Mouse (Mus musculus) left cerebral cortex, postnatal 36 days (tissue): ENCODE results near the gene Gm19684. TPM values are rescaled to one million over a fixed set of nuclear protein-coding genes. Genes with fewer than 3 reads are reported as not detected.
"Not testable (repeated sequence)": the region's sequence is repeated elsewhere in the genome, so short reads cannot be mapped to it uniquely, and the experiment has no call there.

Experiments used
- DNase-seq, 2 experiments: peaks; one replicate each; pipeline ENCODE4 v3.0.0; 2021 to 2022; ENCODE audit warnings: low spot score in 2 of 2, mixed read lengths in 1 of 2
- intact Hi-C: fragments of 180-260 bp; cut with DNase I; formaldehyde crosslinking; loops from one replicate; pipeline ENCODE4 v1.15.1; 2025
- total RNA-seq, 2 experiments: library from RNA; stranded (reverse); gene quantifications; 2 replicates each; pipeline ENCODE4 v1.2.3; 2021

Gm19684 gene
- not detected for total RNA-seq

DNA sequence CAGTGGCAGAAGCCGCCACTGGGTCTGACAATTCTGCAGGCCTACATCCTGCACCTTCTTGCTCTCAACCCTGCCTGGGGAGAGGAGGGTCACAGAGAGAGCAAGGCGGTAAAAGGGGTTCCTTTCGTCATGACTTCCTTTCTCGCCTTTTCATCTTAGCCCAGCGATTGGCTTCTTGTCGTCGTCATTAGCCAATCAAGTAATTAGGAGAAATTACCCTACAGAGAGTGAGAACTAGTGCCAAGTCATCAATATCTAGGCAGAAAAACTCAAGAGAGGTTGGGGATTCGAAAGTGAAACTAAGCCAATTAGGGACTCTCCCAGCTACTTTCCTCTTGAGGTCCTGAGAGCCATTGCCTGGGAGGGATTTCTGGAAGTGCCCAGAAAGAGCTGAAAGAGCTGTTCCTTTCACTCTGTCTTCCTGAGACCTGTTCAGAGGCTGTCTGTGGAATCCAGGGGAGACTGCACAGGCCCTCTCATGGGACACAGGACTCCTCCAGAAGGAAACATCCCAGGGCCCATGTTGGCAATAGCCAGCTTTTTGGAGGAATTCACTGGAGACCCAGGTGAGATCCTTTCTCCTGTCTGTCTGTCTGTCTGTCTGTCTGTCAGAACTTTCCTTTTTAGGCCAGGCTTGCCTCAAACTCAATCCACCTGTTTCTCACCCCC lies at the start of gene Gm19684:
TSS of gene Gm19684 (plus strand) at position 327 of the 669 bp plus-strand sequence.
- intact Hi-C loops, DNase-seq: not testable (repeated sequence)

DNA sequence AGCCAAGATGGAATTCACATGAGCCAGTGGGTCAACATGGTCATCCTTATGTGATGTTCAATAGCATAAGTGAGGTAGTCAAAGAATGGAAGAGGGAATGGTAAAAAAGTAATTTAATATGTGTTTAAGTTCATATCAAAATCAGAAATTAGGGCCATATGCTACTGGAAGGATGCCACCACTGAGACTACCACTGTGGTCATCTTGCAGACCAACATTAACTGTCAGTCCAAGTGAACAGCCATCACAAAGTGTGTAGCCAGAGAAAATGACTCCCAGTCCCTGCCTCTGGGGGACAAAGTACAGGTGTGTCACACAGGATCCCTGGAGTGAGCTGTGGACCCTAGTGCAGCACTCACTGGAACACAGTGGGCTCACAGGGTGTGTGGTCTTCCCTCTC lies 39.6 kb upstream of the Gm19684 start:
- intact Hi-C loops, DNase-seq: not testable (repeated sequence)

DNA sequence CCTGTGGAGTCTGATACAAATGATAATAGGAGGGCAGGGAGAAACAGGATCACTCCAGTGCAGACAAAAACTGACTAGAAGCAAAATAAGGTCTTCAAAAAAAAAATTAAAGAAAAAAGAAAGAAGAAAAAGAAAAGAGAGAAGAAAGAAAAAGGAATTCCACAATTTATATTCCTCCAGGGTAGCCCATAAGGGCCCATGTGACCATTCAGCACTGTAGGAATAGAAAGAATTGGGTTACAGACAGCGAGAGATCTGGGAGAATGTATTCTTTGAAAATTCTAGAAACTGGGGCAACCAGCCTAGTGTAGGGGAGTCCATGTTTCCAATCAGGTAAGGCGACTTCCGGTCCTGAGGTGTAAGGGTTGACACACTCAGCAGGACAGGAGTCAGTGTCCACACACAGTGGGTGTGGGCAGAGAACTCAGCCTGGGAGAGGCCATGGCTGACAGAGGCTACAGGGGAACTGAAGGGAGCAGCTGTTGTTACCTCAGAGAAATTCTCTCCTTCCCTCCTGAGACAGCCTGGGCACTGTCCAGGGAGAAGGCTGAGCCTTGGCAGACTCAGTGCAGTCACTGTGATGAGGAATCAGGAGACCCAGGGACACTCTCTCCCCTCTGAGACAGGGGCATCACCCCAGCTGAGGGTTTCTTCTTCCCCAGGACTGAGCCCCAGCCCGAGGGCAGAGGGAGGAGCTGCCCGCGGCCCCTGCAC lies 38.8 kb upstream of the Gm19684 start:
- intact Hi-C loops, DNase-seq: not testable (repeated sequence)

DNA sequence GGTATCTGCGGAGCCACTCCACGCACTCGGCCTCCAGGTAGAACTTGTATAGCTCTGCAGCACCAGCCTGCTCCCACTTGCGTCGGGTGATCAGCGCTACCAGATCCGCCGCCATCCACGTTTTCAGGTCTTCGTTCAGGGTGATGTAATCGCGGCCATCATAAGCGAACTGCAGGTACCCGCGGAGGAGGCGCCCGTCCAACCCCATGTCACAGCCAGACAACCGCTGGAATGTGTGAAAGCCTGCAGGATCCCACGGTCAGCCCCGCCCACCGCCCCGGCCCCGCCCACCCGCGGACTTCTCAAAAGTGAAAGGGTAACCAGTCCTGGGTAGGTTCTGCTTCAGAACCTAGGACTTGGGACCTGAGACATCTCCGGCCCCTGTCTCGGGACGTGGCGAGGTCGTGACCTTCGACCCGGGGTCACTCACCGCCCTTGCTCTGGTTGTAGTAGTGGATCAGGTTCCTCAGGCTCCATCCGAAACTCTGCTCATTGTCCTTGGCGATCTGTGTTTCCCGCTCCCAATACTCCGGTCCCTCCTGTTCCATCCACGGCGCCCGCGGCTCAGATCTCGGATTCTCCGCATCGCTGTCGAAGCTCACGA lies 38.1 kb upstream of the Gm19684 start:
- no peak for DNase-seq
- intact Hi-C loops, result no loop called here

DNA sequence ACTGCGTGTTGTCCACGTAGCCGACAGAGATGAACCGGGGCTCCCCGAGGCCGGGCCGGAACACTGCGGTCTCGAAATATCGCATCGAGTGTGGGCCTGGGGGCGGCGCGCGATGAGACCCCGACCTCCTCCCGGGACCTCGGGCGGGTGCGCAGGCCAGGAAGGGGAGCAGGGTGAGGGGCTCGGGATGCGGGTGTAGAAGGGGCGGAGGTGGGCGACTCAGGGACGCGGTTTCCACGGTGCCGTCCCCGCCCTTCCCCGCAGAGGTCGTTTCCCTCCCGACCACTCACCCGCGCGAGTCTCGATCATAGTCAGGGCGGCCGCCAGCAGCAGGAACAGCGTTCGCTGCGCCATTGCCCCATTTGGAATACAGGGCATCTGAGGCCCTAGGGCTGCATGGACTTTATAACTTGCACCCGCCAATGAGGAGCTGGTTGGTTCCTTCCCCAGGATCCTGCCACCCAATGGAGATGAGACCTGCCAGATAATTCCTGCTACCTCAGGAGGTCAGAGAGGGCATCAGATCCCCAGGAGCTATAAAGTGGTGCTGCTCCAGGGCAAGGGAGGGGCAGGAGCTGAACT lies 37.5 kb upstream of the Gm19684 start:
- DNase-seq, result no peak
- intact Hi-C loops, result no loop called here

DNA sequence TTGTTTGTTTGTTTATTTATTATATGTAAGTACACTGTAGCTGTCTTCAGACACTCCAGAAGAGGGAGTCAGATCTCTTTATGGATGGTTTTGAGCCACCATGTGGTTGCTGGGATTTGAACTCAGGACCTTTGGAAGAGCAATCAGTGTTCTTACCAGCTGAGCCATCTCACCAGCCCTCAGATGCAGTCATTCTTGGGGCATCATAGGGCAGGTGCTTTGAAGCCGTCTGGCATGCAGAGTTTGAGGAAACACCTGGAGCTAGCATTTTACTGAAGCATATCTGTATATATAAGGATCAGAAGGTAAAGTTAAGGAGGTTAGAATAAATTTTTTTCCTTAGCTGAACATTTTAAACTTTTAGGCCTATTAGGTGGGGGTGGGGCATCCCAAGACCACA lies 35.5 kb upstream of the Gm19684 start:
- intact Hi-C loops, DNase-seq: not testable (repeated sequence)

DNA sequence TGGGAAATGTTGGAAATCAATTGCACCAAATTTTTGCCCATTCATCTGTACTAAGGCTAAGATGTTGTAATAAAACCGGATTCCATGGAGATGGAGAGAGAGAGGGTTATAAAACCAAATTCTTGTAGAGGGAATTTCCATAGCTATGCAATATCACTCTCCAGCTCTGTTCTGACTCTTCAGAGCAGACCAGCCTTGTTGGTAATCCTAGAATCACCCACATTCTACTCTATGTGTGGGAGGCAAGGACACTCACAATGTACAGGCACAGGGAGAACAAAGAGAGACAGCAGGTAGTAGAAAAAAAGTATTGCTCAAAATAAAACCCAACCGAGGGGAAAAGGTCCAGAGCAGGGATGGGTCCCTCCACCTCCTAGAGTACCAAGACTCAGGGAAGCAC lies 29.5 kb upstream of the Gm19684 start:
- intact Hi-C loops, DNase-seq: not testable (repeated sequence)

DNA sequence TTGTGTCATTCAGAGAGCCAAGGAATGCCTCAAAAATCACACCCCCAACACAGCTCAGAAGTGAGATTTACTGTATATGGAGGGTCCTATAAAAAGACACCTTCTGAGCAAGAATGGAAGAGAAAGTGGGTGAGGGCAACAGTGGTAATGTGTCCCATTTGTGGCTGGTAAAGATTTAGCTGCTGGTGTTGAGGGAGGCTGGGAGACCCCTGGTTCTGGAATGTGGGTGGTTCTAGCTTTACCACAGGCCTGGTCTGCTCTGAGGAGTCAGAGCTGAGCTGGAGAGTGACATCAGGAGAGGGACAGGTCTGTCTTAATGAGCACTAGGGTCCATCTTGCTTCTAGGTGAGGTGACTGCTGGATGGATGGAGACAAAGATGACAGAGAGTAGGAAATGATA lies 29.0 kb upstream of the Gm19684 start:
- DNase-seq, intact Hi-C loops: not testable (repeated sequence)

DNA sequence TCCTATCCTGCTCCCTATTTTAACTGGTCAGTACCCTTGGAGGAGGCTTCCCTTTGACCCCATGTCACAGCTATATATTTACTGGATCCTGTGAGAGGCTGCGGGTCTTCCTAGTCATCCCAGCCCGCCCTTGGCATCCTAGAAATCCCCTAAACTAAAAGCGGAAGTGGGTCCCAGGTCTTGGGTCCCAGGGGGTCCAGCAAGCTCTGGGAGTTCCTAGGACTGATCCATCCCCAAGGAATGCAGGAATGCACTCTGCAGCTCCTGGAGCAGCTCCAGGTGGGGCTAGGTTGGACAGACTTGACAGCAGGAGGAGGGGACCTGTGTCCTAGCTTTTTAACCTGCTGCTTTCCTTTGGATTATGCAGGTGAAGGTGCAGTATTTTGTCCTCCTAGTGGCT lies 27.5 kb upstream of the Gm19684 start:
- intact Hi-C loops, result no loop called here
- DNase-seq, result no peak

DNA sequence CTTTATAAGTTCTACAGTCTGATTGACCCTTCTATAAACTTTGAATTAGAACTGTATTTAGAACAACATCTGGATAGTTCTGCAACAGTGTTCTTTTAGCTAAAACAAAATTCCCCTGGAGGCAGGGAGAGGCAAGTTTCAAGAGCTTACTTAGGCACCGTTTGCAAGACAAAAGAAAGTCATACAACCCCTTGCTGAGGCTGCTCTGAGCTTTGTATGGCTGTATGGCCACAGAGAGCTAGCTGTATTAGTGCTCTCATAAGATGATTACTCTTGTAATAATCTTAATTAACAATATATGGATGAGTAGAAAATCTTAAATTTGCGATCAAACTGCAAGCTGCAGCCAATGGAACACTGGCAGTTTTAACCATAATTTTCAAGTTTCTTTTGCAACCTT lies 21.9 kb upstream of the Gm19684 start:
- DNase-seq, intact Hi-C loops: not testable (repeated sequence)

DNA sequence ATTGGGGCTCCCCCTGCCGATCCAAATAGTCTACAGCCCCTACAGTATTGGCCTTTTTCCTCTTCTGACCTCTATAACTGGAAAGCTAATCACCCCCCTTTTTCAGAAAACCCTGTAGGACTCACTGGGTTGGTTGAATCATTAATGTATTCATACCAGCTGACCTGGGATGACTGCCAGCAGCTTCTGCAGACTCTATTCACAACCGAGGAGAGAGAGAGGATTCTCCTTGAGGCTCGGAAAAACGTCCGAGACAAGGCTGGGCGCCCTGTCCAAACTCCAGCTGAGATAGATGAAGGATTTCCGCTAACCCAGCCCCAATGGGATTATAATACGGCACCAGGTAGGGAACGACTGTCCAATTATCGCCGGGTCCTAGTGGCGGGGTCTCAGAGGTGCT lies 19.4 kb upstream of the Gm19684 start:
- DNase-seq, intact Hi-C loops: not testable (repeated sequence)

DNA sequence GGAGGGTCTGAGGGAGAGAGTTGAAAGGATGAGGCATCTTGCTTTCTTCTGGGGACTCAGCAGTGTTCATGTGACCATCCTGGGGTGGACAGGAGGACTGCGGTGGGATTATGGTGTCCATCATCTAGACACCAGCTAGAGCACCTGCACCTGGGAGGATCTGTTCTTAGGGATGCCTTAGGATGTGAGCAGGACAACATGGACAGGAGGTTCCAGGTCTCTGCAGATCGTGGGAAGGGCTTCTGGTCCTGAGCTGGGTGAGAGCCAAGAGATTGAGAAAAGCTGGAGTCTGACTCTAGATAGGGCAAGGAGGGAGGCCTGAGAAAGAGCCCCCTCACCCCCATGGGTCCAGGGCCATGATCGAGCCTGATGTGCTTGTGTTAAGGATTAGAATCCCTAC lies 11.3 kb upstream of the Gm19684 start:
- DNase-seq, result not testable (repeated sequence)
- intact Hi-C loops, result loop anchor here (5.0 kb wide), 2 partner anchors 113 to 173 kb away; no protein-coding TSS in a partner anchor

DNA sequence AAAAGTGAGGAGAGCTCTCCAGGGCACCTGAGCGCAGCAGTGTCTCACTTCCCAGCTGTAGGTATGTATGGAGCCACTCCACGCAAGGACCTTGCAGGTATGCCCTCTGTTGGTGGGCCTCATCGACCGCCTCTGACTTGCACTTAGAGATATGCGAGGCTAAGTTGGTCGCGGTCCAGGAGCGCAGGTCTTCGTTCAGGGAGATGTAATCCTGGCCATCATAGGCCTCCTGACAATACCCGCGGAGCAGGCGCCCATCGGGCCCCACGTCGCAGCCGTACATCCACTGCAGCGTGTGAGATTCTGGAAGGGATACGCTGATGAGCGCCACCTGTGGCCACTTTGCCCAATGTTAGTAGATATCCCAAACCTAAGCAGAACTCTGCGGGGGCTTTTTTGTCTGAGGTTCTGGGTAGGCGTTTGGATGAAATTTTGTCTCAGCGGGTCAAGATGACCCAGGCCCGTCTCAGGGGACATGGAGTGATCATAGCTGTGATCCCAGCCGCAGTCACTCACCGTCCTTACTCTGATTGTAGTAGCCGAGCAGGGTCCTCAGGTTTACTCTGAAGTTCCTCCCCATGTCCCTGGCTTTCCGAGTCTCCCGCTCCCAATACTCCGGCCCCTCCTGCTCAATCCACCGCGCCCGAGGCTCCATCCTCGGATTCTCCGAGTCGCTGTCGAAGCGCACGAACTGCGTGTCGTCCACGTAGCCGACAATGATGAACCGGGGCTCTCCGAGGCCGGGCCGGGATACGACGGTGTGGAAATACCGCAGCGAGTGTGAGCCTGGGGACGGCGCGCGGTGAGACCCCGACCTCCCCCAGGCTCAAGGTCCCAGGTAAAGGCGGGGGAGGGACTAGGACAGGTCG lies 10.6 kb upstream of the Gm19684 start:
- DNase-seq, result not testable (repeated sequence)
- intact Hi-C loops, result loop anchor here (5.0 kb wide), 2 partner anchors 114 to 174 kb away; no protein-coding TSS in a partner anchor

DNA sequence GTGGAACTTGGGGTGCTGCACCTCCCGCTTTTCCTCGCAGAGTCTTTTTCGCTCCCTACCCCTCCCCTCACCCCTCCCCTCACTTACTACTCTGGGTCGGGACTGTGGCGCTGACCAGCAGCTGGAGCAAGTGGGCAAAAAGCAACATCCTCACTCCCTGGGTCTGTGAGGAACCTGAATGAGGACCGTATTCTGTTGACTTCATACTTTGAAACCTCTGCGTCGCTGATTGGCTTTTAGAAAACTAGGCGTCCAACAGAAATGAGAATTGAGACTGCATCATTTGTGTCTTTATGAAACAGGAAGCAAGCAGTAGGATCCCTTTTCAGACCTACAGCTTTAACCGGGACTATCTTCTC lies 10.0 kb upstream of the Gm19684 start:
- intact Hi-C loops, result loop anchor here (5.0 kb wide), 2 partner anchors 114 to 174 kb away; no protein-coding TSS in a partner anchor
- DNase-seq, result not testable (repeated sequence)

DNA sequence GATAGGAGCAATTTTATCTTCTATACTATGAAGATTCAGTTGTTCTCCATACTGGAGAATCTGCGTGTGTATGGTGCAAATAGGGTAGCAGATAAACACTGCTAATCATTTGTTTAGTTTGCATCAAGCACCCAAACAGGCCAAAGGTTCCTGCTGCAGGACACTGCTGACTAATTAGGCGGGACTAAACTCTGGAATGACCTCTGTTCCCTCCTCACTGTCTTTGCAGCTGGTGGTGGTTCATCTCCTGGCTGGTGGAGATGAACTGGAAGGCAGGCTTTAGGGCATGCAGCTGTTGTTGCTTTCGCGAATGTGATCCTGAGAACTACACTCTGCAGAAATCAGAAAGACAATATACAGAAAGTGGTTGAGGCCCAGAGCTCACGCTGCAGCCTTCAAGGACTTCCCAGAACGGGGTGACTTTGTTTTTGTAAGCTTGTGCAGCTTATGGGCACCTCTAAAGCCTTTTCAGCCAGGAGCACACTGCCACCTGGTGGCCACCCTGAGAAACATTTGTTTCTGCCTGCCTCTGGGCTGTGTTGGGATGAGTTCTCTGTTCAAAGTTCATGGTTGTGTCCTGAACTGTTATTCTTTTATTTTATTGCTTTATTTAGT lies 7.4 kb upstream of the Gm19684 start:
- intact Hi-C loops, result loop anchor here (5.0 kb wide), 2 partner anchors 117 to 177 kb away; no protein-coding TSS in a partner anchor
- DNase-seq, result peak in 1 of 2 experiments; percentile 33

DNA sequence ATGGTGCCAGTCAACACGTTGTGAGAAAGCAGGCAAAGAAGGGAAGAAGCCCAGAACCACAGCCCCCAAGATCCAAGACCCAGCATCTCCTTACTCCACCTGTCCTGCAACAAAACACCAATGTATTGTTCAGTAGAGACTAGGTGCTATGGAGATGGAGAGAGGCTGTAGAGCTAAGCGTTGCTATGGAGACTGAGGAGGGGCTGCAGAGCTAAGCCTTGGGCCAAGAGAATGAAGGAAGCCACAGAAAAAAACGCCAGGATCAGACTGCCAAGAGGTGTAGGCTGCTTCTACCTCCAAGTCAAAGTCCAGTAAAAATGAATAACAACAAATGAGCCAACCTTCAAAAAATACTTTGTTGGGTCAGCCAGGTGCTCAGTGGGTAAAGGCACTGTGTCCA lies 4.9 kb upstream of the Gm19684 start:
- DNase-seq, intact Hi-C loops: not testable (repeated sequence)

DNA sequence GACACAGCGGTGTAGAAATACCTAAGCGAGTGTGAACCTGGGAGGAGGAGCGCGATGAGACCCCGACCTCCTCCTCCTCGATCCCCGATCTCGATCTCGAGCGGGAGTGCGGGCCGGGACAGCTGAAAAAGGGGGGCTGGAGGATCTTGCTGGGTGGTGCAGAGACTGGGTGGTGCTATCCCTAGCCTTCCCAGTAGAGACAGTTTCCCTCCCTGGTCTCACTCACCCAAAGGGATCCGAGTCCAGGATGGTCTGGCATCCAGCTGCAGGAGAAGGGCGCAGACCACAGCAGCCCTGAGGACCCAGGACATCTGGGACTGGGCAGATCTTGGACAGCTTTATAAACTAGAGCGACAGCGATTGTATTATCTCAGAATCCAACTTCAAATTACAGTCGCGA lies 639 bp upstream of the Gm19684 start:
- DNase-seq, intact Hi-C loops: not testable (repeated sequence)

DNA sequence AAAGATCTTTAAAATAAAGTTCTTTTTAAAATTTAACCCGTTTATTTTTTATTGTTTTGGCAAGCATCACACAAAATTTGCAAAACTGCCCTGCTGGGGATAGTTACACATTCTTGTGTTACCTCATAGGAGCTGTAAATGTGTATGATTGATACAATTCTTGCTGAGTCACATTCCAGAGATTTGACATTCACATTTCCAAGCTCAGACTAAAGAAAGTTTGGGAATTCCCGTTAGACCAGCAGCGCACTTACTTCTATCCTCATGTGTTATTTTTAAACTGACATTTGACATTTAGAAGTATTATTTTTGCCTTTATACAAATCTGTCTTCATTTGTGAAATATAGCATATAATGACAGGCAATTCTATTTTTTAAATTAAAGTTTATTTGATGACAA lies 2.6 kb downstream of the Gm19684 start:
- intact Hi-C loops, DNase-seq: not testable (repeated sequence)

DNA sequence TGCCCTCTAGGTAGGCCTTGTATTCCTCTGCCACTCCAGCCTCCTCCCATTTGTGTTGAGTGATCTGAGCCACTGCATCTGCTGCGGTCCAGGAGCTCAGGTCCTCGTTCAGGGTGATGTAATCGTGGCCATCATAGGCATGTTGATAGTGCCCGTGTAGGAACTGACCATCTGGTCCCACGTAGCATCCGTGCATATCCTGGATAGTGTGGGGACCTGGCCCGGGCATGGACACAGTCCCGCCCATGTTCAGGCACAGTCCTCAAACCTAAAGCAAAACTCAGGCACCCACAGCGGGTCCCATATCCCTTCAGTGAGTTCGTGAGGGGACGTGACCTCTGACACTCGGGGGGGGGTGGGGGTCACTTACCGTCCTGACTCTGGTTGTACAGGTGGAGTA lies 7.0 kb downstream of the Gm19684 start:
- intact Hi-C loops, DNase-seq: not testable (repeated sequence)
